Mouse (Mus musculus) R1 (cell line): ENCODE data around the gene Ccnt2.
"Not testable (repeated sequence)": the region's sequence is repeated elsewhere in the genome, so short reads cannot be mapped to it uniquely, and the experiment has no call there.

Experiments
- DNase-seq: peaks from one replicate; pipeline ENCODE4 v3.0.0-alpha.2; 2018; ENCODE audit warnings: low read depth, low spot score

Gene Ccnt2

GRCm38 (mm10) chr1:127773803-127774500, at the start of gene Ccnt2:
TSS of gene Ccnt2 (plus strand) at chr1:127774164.
- peak; percentile 100 for DNase-seq

GRCm38 (mm10) chr1:127729096-127729495, 44.9 kb upstream of the Ccnt2 start, which contains the start of gene Acmsd:
TSS of gene Acmsd (plus strand) at chr1:127729413.
- DNase-seq: no peak

- DNase-seq: no peak
Observed at GRCm38 (mm10) chr1:127731086-127731485, 42.9 kb upstream of the Ccnt2 start.

- no peak for DNase-seq
Observed at GRCm38 (mm10) chr1:127732435-127732834, 41.5 kb upstream of the Ccnt2 start.

- no peak for DNase-seq
Observed at GRCm38 (mm10) chr1:127732841-127733240, 41.1 kb upstream of the Ccnt2 start.

GRCm38 (mm10) chr1:127735356-127735755, 38.6 kb upstream of the Ccnt2 start:
- DNase-seq: no peak

GRCm38 (mm10) chr1:127750401-127751102, 23.4 kb upstream of the Ccnt2 start:
- no peak for DNase-seq

GRCm38 (mm10) chr1:127755806-127756205, 18.2 kb upstream of the Ccnt2 start:
- no peak for DNase-seq

GRCm38 (mm10) chr1:127756331-127757163, 17.4 kb upstream of the Ccnt2 start:
- DNase-seq: no peak

GRCm38 (mm10) chr1:127757164-127757545, 16.8 kb upstream of the Ccnt2 start:
- DNase-seq: not testable (repeated sequence)

GRCm38 (mm10) chr1:127765468-127765867, 8.5 kb upstream of the Ccnt2 start:
- peak; percentile 31 for DNase-seq

GRCm38 (mm10) chr1:127766741-127767140, 7.2 kb upstream of the Ccnt2 start:
- no peak for DNase-seq

- DNase-seq: no peak
Observed at GRCm38 (mm10) chr1:127773198-127773802, 664 bp upstream of the Ccnt2 start.

- peak; percentile 69 for DNase-seq
Observed at GRCm38 (mm10) chr1:127774501-127774880, 527 bp downstream of the Ccnt2 start.

GRCm38 (mm10) chr1:127775206-127775720, 1.3 kb downstream of the Ccnt2 start:
- DNase-seq: no peak

GRCm38 (mm10) chr1:127776246-127776645, 2.3 kb downstream of the Ccnt2 start:
- no peak for DNase-seq

GRCm38 (mm10) chr1:127778611-127779010, 4.6 kb downstream of the Ccnt2 start:
- DNase-seq: no peak

GRCm38 (mm10) chr1:127780142-127780541, 6.2 kb downstream of the Ccnt2 start:
- no peak for DNase-seq

- DNase-seq: no peak
Observed at GRCm38 (mm10) chr1:127780849-127781248, 6.9 kb downstream of the Ccnt2 start.

- no peak for DNase-seq
Observed at GRCm38 (mm10) chr1:127783862-127784261, 9.9 kb downstream of the Ccnt2 start.

GRCm38 (mm10) chr1:127785882-127786281, 11.9 kb downstream of the Ccnt2 start:
- DNase-seq: no peak

GRCm38 (mm10) chr1:127788943-127789342, 15.0 kb downstream of the Ccnt2 start:
- DNase-seq: no peak
